Mouse (Mus musculus) intestine, postnatal 0 days (tissue): ENCODE results near the gene Itpr1. TPM values are rescaled to one million over a fixed set of nuclear protein-coding genes. Genes with fewer than 3 reads are reported as not detected.

ENCODE experiments used
- ATAC-seq: fragments of 200-750 bp; cut with Nextera tagmentation; 2 replicates; pipeline ENCODE4 v1.8.0; 2017; ENCODE audit warnings: mild to moderate bottlenecking, moderate TSS enrichment, moderate library complexity
- H3K27ac ChIP-seq: fragments of 300-500 bp; sonication (generic); 2 replicates; pipeline ENCODE4 v1.5.1; 2014; ENCODE audit warnings: mild to moderate bottlenecking, low read depth, low read length, moderate library complexity
- H3K27me3 ChIP-seq: fragments of 300-500 bp; sonication (generic); replicated peaks from 2 replicates; pipeline ENCODE4 v1.6.1; 2014; ENCODE audit warnings: low read length, mixed read lengths; ENCODE audit not compliant: control insufficient read depth, insufficient read depth
- H3K36me3 ChIP-seq: fragments of 300-500 bp; sonication (generic); 2 replicates; pipeline ENCODE4 v1.6.1; 2014; ENCODE audit warnings: mild to moderate bottlenecking, moderate library complexity; ENCODE audit not compliant: control insufficient read depth, insufficient read depth
- H3K4me1 ChIP-seq: fragments of 300-500 bp; sonication (generic); replicated peaks from 2 replicates; pipeline ENCODE4 v1.6.1; 2014; ENCODE audit warnings: antibody characterized with exemption, low read length, mixed read lengths; ENCODE audit not compliant: control insufficient read depth, insufficient read depth
- H3K4me2 ChIP-seq: fragments of 300-500 bp; sonication (generic); replicated peaks from 2 replicates; pipeline ENCODE4 v1.6.1; 2014; ENCODE audit warnings: low read depth, mild to moderate bottlenecking, moderate library complexity
- H3K4me3 ChIP-seq: fragments of 300-500 bp; sonication (generic); 2 replicates; pipeline ENCODE4 v1.5.1; 2014; ENCODE audit warnings: low read depth, low read length
- H3K9ac ChIP-seq: fragments of 300-500 bp; sonication (generic); 2 replicates; pipeline ENCODE4 v1.6.1; 2014; ENCODE audit warnings: mild to moderate bottlenecking, low read depth, low read length
- H3K9me3 ChIP-seq: fragments of 300-500 bp; sonication (generic); 2 replicates; pipeline ENCODE4 v1.6.1; 2016; ENCODE audit warnings: mixed run types; ENCODE audit not compliant: control insufficient read depth
- CTCF ChIP-seq: sonication (generic); IDR thresholded peaks from 2 replicates; pipeline ENCODE4 v1.5.1; 2016; ENCODE audit warnings: low read depth, mild to moderate bottlenecking, control low read depth, antibody characterized with exemption, moderate library complexity
- WGBS: fragments of 180-500 bp; shearing (Covaris S2); extraction: QIAGEN DNeasy Blood & Tissue Kit; methylation state at CpG from one replicate; pipeline ENCODE4 v1.1.7; 2014; 5-methylcytosine and 5-hydroxymethylcytosine counted together
- polyA plus RNA-seq: library from polyadenylated mRNA; unstranded; fragments of >200 nt; fragmentation: Nextera tagmentation; extraction: Ambion mirVana; gene quantifications from 2 replicates; pipeline ENCODE4 v1.2.1, GENCODE M21; 2015

Itpr1 gene
- polyA plus RNA-seq, 1 experiment from 2014 or later: 6.4 TPM

GRCm38 (mm10) chr6:108454061-108454891 is 241.4 kb downstream of the Itpr1 start:
- Histone ChIP-seq H3K36me3 (0 out of 2 replicates have a peak, but pooled peaks cover 4% of the 10 kb centered on the region), H3K4me3 (no peak overlapping the region), H3K9ac (no peak overlapping the region), H3K27ac (peak overlapping the region; percentile 54), H3K9me3 (no peaks in the 10 kb centered on the region), H3K4me1 (peaks cover 26% of the 10 kb centered on the region), H3K4me2 (no peak overlapping the region), H3K27me3 (no peaks in the 10 kb centered on the region)
- WGBS: 70% methylated on average over 16 of the region's 16 CpGs
- ATAC-seq: no peak
- TF ChIP-seq CTCF: no peak

GRCm38 (mm10) chr6:108454979-108455836 is 242.3 kb downstream of the Itpr1 start:
- Histone ChIP-seq H3K9me3 (no peaks in the 10 kb centered on the region), H3K27me3 (no peaks in the 10 kb centered on the region)
- ATAC-seq: no peak

GRCm38 (mm10) chr6:108456231-108457062 is 243.6 kb downstream of the Itpr1 start:
- Histone ChIP-seq H3K27me3 (no peaks in the 10 kb centered on the region), H3K9me3 (no peaks in the 10 kb centered on the region), H3K4me3 (no peak overlapping the region), H3K9ac (peak overlapping the region; percentile 38; the same call in 1 of the 2 replicates), H3K4me1 (peaks cover 26% of the 10 kb centered on the region), H3K27ac (peak overlapping the region; percentile 84), H3K36me3 (peaks cover under 1% of the 10 kb centered on the region; the same call in 1 of the 2 replicates), H3K4me2 (peak overlapping the region; percentile 45)
- ATAC-seq: peak; percentile 44; the same call in 1 of the 2 replicates
- WGBS: 24% methylated on average over 18 of the region's 18 CpGs
- no peak for TF ChIP-seq CTCF

More at GRCm38 (mm10) chr6:108454979-108455836, 242.3 kb downstream of the Itpr1 start:
- Histone ChIP-seq H3K36me3 (peaks cover 4% of the 10 kb centered on the region; the same call in 1 of the 2 replicates), H3K4me1 (peaks cover 26% of the 10 kb centered on the region), H3K4me3 (no peak overlapping the region), H3K27ac (peak overlapping the region; percentile 1; the same call in 1 of the 2 replicates), H3K9ac (no peak overlapping the region), H3K4me2 (no peak overlapping the region)
- 91% methylated on average over 7 of the region's 7 CpGs for WGBS
- TF ChIP-seq CTCF: no peak

- H3K4me1 ChIP-seq: peaks cover 26% of the 10 kb centered on the region
- WGBS: 16% methylated on average over 5 of the region's 5 CpGs
- TF ChIP-seq CTCF: no peak
- H3K4me3 ChIP-seq: no peak overlapping the region
- peak overlapping the region; percentile 84 for H3K27ac ChIP-seq
- H3K9ac ChIP-seq: no peak overlapping the region
- H3K36me3 ChIP-seq: no peaks in the 10 kb centered on the region; the same call in 1 of the 2 replicates
- ATAC-seq: peak; percentile 68
- peak overlapping the region; percentile 45; the same call in 1 of the 2 replicates for H3K4me2 ChIP-seq
- no peaks in the 10 kb centered on the region for H3K9me3 ChIP-seq
- H3K27me3 ChIP-seq: no peaks in the 10 kb centered on the region
These were observed 244.1 kb downstream of the Itpr1 start for GRCm38 (mm10) chr6:108457063-108457405.

DNA sequence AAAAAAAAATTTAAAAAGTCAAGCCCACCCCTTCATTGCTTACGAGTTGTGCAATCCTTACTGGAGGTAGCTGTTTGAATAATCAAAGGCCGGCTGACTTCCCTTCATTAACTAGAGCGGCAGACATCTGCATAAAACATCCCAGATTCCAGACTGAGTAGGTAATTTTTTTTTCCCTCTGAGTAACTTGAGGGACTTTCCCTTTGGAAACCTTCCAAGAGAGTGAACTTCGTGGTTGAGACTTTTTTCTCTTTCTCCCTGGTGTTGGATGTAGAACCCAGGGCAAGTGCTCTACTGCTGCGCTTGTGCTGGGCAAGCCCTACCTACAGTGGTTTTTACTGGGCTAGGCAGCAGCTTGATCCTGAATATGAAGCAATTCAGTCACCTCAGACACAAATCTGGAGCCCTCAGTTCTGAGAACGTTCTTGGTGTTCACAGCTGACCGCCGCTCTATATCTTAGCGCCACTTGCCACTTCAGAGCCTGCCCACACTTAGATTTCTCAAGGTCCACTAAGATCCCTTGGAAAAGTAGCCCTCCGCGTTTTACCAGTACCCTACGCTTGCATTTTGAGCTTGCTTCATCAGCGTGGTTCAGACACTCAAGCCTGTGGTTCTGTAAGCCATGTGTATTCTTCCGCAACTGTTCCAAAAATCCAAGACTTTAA is 244.8 kb downstream of the Itpr1 start:
- Histone ChIP-seq H3K4me2 (peak overlapping the region; percentile 27; the same call in 1 of the 2 replicates), H3K27me3 (no peaks in the 10 kb centered on the region), H3K9me3 (no peaks in the 10 kb centered on the region), H3K4me1 (peaks cover 26% of the 10 kb centered on the region), H3K36me3 (no peaks in the 10 kb centered on the region; the same call in 1 of the 2 replicates), H3K9ac (no peak overlapping the region), H3K4me3 (no peak overlapping the region), H3K27ac (peak overlapping the region; percentile 84)
- no peak for TF ChIP-seq CTCF
- WGBS: 42% methylated on average over 14 of the region's 14 CpGs
- 0 out of 2 replicates have a peak, but pooled peaks have one; percentile 20 for ATAC-seq
